Mouse (Mus musculus): ENCODE measurements around the gene Dhx40. TPM values are rescaled to one million over a fixed set of nuclear protein-coding genes. Genes with fewer than 3 reads are reported as not detected.

Dhx40 gene
- total and polyA plus RNA-seq, 2 experiments from 2014 or later = 18.3 to 28.0 TPM

GRCm38 (mm10) chr11:86756156-86757141, 51.1 kb downstream of the Dhx40 start:
- 1% methylated on average over 31 of the region's 31 CpGs for WGBS
- Histone ChIP-seq H3K27me3 (ENCODE audit: insufficient read depth, low read length) (no peaks in the 10 kb centered on the region), H3K36me3 (ENCODE audit: insufficient read depth) (no peaks in the 10 kb centered on the region), H3K4me3 (ENCODE audit: low read depth, low read length) (peak overlapping the region; percentile 100), H3K4me1 (ENCODE audit: insufficient read depth) (peaks cover 4% of the 10 kb centered on the region; the same call in 1 of the 2 replicates), H3K4me2 (ENCODE audit: low read depth) (peak overlapping the region; percentile 89), H3K9me3 (ENCODE audit: low read length) (no peaks in the 10 kb centered on the region), H3K9ac (peak overlapping the region; percentile 96), H3K27ac (ENCODE audit: low read depth, low read length) (peak overlapping the region; percentile 97)
- ATAC-seq (peak; percentile 25), DNase-seq (peak; percentile 73)
- no peak for TF ChIP-seq CTCF (IDR thresholded peaks at IDR 0.05; ENCODE audit: low read depth)

- H3K4me3 ChIP-seq (ENCODE audit: low read depth, low read length) = no peak overlapping the region
- TF ChIP-seq CTCF (IDR thresholded peaks at IDR 0.05; ENCODE audit: low read depth) = no peak
- H3K9ac ChIP-seq = no peak overlapping the region
- DNase-seq (no peak), ATAC-seq (no peak)
- H3K4me1 ChIP-seq (ENCODE audit: insufficient read depth) = peaks cover 4% of the 10 kb centered on the region; the same call in 1 of the 2 replicates
- no peaks in the 10 kb centered on the region for H3K36me3 ChIP-seq (ENCODE audit: insufficient read depth)
- no peaks in the 10 kb centered on the region for H3K27me3 ChIP-seq (ENCODE audit: insufficient read depth, low read length)
- no peak overlapping the region for H3K27ac ChIP-seq (ENCODE audit: low read depth, low read length)
- H3K9me3 ChIP-seq (ENCODE audit: low read length) = no peaks in the 10 kb centered on the region
- H3K4me2 ChIP-seq (ENCODE audit: low read depth) = no peak overlapping the region
Measured at GRCm38 (mm10) chr11:86752404-86752803, 55.1 kb downstream of the Dhx40 start.

GRCm38 (mm10) chr11:86751010-86751409, 56.5 kb downstream of the Dhx40 start:
- ATAC-seq (no peak), DNase-seq (no peak)
- H3K9me3 ChIP-seq (ENCODE audit: low read length) = no peaks in the 10 kb centered on the region
- H3K36me3 ChIP-seq (ENCODE audit: insufficient read depth) = no peaks in the 10 kb centered on the region
- no peak overlapping the region for H3K27ac ChIP-seq (ENCODE audit: low read depth, low read length)
- H3K4me3 ChIP-seq (ENCODE audit: low read depth, low read length) = no peak overlapping the region
- TF ChIP-seq CTCF (IDR thresholded peaks at IDR 0.05; ENCODE audit: low read depth) = no peak
- no peak overlapping the region for H3K4me2 ChIP-seq (ENCODE audit: low read depth)
- 91% methylated on average over 1 of the region's 1 CpGs for WGBS
- peaks cover 2% of the 10 kb centered on the region; the same call in 1 of the 2 replicates for H3K4me1 ChIP-seq (ENCODE audit: insufficient read depth)
- no peak overlapping the region for H3K9ac ChIP-seq
- no peaks in the 10 kb centered on the region for H3K27me3 ChIP-seq (ENCODE audit: insufficient read depth, low read length)

GRCm38 (mm10) chr11:86749776-86750423, 57.6 kb downstream of the Dhx40 start:
- DNase-seq (no peak), ATAC-seq (no peak)
- WGBS = 29% methylated on average over 3 of the region's 3 CpGs
- Histone ChIP-seq H3K27me3 (ENCODE audit: insufficient read depth, low read length) (no peaks in the 10 kb centered on the region), H3K4me3 (ENCODE audit: low read depth, low read length) (no peak overlapping the region), H3K9me3 (ENCODE audit: low read length) (no peaks in the 10 kb centered on the region), H3K27ac (ENCODE audit: low read depth, low read length) (no peak overlapping the region), H3K4me1 (ENCODE audit: insufficient read depth) (no peaks in the 10 kb centered on the region), H3K4me2 (ENCODE audit: low read depth) (no peak overlapping the region), H3K36me3 (ENCODE audit: insufficient read depth) (no peaks in the 10 kb centered on the region), H3K9ac (no peak overlapping the region)
- TF ChIP-seq CTCF (IDR thresholded peaks at IDR 0.05; ENCODE audit: low read depth) = no peak

GRCm38 (mm10) chr11:86745634-86746404, 61.7 kb downstream of the Dhx40 start:
- DNase-seq (no peak), ATAC-seq (no peak)
- Histone ChIP-seq H3K9me3 (ENCODE audit: low read length) (no peaks in the 10 kb centered on the region), H3K36me3 (ENCODE audit: insufficient read depth) (no peaks in the 10 kb centered on the region), H3K4me1 (ENCODE audit: insufficient read depth) (no peaks in the 10 kb centered on the region), H3K27ac (ENCODE audit: low read depth, low read length) (no peak overlapping the region), H3K4me2 (ENCODE audit: low read depth) (no peak overlapping the region), H3K4me3 (ENCODE audit: low read depth, low read length) (no peak overlapping the region), H3K27me3 (ENCODE audit: insufficient read depth, low read length) (no peaks in the 10 kb centered on the region), H3K9ac (no peak overlapping the region)
- TF ChIP-seq CTCF (IDR thresholded peaks at IDR 0.05; ENCODE audit: low read depth) = no peak
- WGBS = 68% methylated on average over 3 of the region's 3 CpGs

- H3K27ac ChIP-seq (ENCODE audit: low read depth, low read length) = no peak overlapping the region
- no peaks in the 10 kb centered on the region for H3K36me3 ChIP-seq (ENCODE audit: insufficient read depth)
- WGBS = 57% methylated on average over 2 of the region's 2 CpGs
- DNase-seq (no peak), ATAC-seq (no peak)
- no peak overlapping the region for H3K4me2 ChIP-seq (ENCODE audit: low read depth)
- no peak overlapping the region for H3K4me3 ChIP-seq (ENCODE audit: low read depth, low read length)
- H3K9me3 ChIP-seq (ENCODE audit: low read length) = no peaks in the 10 kb centered on the region
- TF ChIP-seq CTCF (IDR thresholded peaks at IDR 0.05; ENCODE audit: low read depth) = no peak
- H3K4me1 ChIP-seq (ENCODE audit: insufficient read depth) = no peaks in the 10 kb centered on the region
- no peaks in the 10 kb centered on the region for H3K27me3 ChIP-seq (ENCODE audit: insufficient read depth, low read length)
- no peak overlapping the region for H3K9ac ChIP-seq
Measured at GRCm38 (mm10) chr11:86742605-86743004, 64.9 kb downstream of the Dhx40 start.

Data from forebrain, postnatal 0 days (tissue).